Mouse (Mus musculus): ENCODE measurements around the gene Pigg. TPM values are rescaled to one million over a fixed set of nuclear protein-coding genes. Genes with fewer than 3 reads are reported as not detected.
"Not testable (repeated sequence)": the region's sequence is repeated elsewhere in the genome, so short reads cannot be mapped to it uniquely, and the experiment has no call there.

Pigg gene
- polyA plus RNA-seq, 1 experiment, result 1.8 TPM

DNA sequence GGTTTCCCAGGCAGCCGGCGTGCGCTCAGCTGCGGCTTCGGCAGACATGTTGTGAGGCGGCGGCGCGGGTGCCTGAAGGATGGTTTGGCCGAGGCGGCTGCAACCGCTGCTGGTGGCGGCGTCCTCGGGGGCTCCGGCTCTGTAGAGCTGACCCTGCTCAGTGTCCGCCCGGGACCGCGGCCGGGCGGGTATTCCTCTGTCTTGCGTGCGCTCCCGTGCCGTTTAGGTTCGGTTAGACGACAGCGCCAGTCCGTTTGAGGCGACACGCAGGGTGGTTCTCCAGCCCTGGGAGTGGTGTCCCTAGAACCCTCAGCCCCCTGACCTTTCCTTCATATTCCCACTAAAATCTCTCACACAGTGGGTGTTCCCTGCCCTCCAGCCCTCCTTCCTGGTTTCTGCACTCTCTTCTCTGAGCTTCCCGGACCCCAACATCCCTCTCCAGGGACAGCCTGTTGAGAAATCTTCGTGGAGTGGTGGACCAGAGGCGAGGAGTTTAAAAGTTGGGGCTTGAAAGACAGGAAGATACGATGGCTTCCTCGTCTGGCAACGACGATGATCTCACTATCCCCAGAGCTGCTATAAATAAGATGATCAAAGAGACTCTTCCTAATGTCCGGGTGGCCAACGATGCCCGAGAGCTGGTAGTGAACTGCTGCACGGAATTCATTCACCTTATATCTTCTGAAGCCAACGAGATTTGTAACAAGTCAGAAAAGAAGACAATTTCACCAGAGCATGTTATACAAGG is 43.2 kb upstream of the Pigg start:
- Histone ChIP-seq H3K4me3 (ENCODE audit: insufficient read depth, poor library complexity, severe bottlenecking) (peak overlapping the region; percentile 87), H3K79me2 (ENCODE audit: control insufficient read depth, insufficient read depth) (peaks cover 55% of the 10 kb centered on the region), H3K27me3 (ENCODE audit: control insufficient read depth, insufficient read depth, insufficient read length) (no peaks in the 10 kb centered on the region), H3ac (ENCODE audit: control insufficient read depth, insufficient read length, low read depth) (peak overlapping the region; percentile 67), H3K79me3 (ENCODE audit: low read depth) (peaks cover 44% of the 10 kb centered on the region), H3K36me3 (ENCODE audit: control insufficient read depth, insufficient read depth) (peaks cover 25% of the 10 kb centered on the region)
- TF ChIP-seq FOSL1 (IDR thresholded peaks at IDR 0.05; ENCODE audit: insufficient read depth, low read length, poor library complexity, severe bottlenecking) (no peak), USF1 (IDR thresholded peaks at IDR 0.05; ENCODE audit: low read depth) (no peak), MYOG (IDR thresholded peaks at IDR 0.05; ENCODE audit: control insufficient read depth, extremely low read depth, insufficient read length) (no peak), CEBPB (IDR thresholded peaks at IDR 0.05; ENCODE audit: low read depth) (no peak), CTCF (IDR thresholded peaks at IDR 0.05; ENCODE audit: control insufficient read depth, insufficient read depth, insufficient read length) (no peak), MYOD1 (IDR thresholded peaks at IDR 0.05; ENCODE audit: control insufficient read depth, insufficient read length, low read depth) (no peak), MAX (IDR thresholded peaks at IDR 0.05) (no peak)

DNA sequence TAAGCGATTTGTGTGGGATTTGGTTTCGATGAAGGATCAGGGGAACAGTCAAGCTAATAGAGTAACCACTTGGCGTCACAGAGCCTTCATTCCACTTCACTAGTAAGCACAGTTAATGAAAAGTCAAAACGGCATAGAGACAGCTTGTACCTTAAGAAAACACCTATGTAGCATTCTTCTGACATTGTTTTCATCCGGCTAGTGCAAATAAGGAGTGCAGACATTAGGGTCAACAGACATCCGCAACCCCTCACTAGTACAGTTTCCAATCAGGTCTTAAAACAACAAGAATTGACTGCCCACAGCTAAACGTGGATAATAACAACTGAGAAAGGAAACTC is 42.6 kb upstream of the Pigg start:
- Histone ChIP-seq H3K79me3 (ENCODE audit: low read depth) (peaks cover 44% of the 10 kb centered on the region), H3ac (ENCODE audit: control insufficient read depth, insufficient read length, low read depth) (peak overlapping the region; percentile 67)

DNA sequence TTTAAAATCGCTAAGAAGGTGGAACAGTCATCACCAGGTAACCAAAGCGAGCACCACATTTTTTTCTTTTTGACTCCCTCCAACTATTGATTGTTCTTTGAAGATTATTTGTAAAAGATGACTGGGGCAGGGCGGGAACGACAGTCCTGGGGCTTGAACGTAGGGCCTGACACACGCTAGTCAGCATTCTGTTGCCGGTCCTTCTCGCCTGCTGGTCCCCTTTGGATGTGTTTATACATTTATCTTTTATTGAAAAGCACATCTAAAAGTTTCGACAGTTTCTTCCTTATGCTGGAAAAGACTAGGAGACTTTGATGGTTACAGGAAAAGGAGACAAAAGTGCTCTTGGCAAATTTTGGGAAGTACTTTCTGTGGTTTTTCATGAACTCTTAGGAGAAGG is 42.0 kb upstream of the Pigg start:
- Histone ChIP-seq H3K79me2 (ENCODE audit: control insufficient read depth, insufficient read depth) (peaks cover 65% of the 10 kb centered on the region), H3K36me3 (ENCODE audit: control insufficient read depth, insufficient read depth) (peaks cover 30% of the 10 kb centered on the region), H3K27me3 (ENCODE audit: control insufficient read depth, insufficient read depth, insufficient read length) (no peaks in the 10 kb centered on the region), H3K4me3 (ENCODE audit: insufficient read depth, poor library complexity, severe bottlenecking) (peak overlapping the region; percentile 87), H3ac (ENCODE audit: control insufficient read depth, insufficient read length, low read depth) (peak overlapping the region; percentile 54), H3K79me3 (ENCODE audit: low read depth) (peaks cover 47% of the 10 kb centered on the region)
- TF ChIP-seq CEBPB (IDR thresholded peaks at IDR 0.05; ENCODE audit: low read depth), result no peak
- no peak for TF ChIP-seq MAX (IDR thresholded peaks at IDR 0.05)
- no peak for TF ChIP-seq MYOD1 (IDR thresholded peaks at IDR 0.05; ENCODE audit: control insufficient read depth, insufficient read length, low read depth)
- TF ChIP-seq MYOG (IDR thresholded peaks at IDR 0.05; ENCODE audit: control insufficient read depth, extremely low read depth, insufficient read length), result no peak
- no peak for TF ChIP-seq CTCF (IDR thresholded peaks at IDR 0.05; ENCODE audit: control insufficient read depth, insufficient read depth, insufficient read length)
- TF ChIP-seq USF1 (IDR thresholded peaks at IDR 0.05; ENCODE audit: low read depth), result no peak

More for the DNA sequence above, 42.6 kb upstream of the Pigg start:
- TF ChIP-seq CEBPB (IDR thresholded peaks at IDR 0.05; ENCODE audit: low read depth) (no peak), CTCF (IDR thresholded peaks at IDR 0.05; ENCODE audit: control insufficient read depth, insufficient read depth, insufficient read length) (no peak), MYOD1 (IDR thresholded peaks at IDR 0.05; ENCODE audit: control insufficient read depth, insufficient read length, low read depth) (no peak), USF1 (IDR thresholded peaks at IDR 0.05; ENCODE audit: low read depth) (no peak), FOSL1 (IDR thresholded peaks at IDR 0.05; ENCODE audit: insufficient read depth, low read length, poor library complexity, severe bottlenecking) (no peak), MAX (IDR thresholded peaks at IDR 0.05) (no peak), MYOG (IDR thresholded peaks at IDR 0.05; ENCODE audit: control insufficient read depth, extremely low read depth, insufficient read length) (no peak)
- peaks cover 27% of the 10 kb centered on the region for H3K36me3 ChIP-seq (ENCODE audit: control insufficient read depth, insufficient read depth)
- H3K27me3 ChIP-seq (ENCODE audit: control insufficient read depth, insufficient read depth, insufficient read length), result no peaks in the 10 kb centered on the region
- H3K4me3 ChIP-seq (ENCODE audit: insufficient read depth, poor library complexity, severe bottlenecking), result peak overlapping the region; percentile 87
- peaks cover 61% of the 10 kb centered on the region for H3K79me2 ChIP-seq (ENCODE audit: control insufficient read depth, insufficient read depth)

DNA sequence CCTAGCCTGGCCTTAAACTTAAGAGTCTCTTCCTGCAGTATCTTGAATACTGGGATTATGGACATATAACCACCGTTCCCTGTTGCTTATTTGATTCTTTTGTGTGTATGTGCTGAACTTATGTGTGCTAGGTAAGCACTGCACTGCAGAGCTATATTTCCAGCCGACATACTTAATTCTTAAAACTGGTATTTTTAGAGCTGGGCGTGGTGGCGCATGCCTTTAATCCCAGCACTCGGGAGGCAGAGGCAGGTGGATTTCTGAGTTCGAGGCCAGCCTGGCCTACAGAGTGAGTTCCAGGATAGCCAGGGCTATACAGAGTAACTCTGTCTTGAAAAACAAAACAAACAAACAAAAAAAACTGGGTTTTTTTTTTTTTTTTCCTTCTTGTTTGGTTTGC is 41.1 kb upstream of the Pigg start:
- H3K79me3 ChIP-seq (ENCODE audit: low read depth), result peaks cover 47% of the 10 kb centered on the region
- H3K36me3 ChIP-seq (ENCODE audit: control insufficient read depth, insufficient read depth), result peaks cover 39% of the 10 kb centered on the region
- H3ac ChIP-seq (ENCODE audit: control insufficient read depth, insufficient read length, low read depth); H3K4me3 ChIP-seq (ENCODE audit: insufficient read depth, poor library complexity, severe bottlenecking); H3K27me3 ChIP-seq (ENCODE audit: control insufficient read depth, insufficient read depth, insufficient read length): not testable (repeated sequence)
- H3K79me2 ChIP-seq (ENCODE audit: control insufficient read depth, insufficient read depth), result peaks cover 65% of the 10 kb centered on the region

DNA sequence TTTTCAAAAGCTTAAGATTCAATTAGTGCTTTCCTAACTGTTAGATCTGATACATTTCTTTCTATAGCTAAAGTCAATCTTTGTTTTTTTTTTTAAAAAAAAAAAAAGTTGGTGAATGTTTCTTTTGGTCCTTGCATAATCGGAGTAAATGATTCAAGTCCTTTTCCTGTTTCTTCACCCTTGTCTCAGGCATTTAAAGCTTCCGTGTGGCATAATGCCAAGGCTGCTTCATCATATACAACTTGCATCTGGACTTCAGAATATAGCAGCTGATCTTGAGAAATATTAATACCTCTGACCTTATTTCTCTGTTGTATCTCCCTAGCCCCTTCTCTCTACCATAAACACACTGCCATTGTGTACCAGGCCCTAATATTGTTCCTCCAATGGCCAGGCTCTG is 25.5 kb upstream of the Pigg start:
- Histone ChIP-seq H3K79me2 (ENCODE audit: control insufficient read depth, insufficient read depth) (no peaks in the 10 kb centered on the region), H3ac (ENCODE audit: control insufficient read depth, insufficient read length, low read depth) (no peak overlapping the region), H3K27me3 (ENCODE audit: control insufficient read depth, insufficient read depth, insufficient read length) (no peaks in the 10 kb centered on the region), H3K79me3 (ENCODE audit: low read depth) (no peaks in the 10 kb centered on the region), H3K36me3 (ENCODE audit: control insufficient read depth, insufficient read depth) (no peaks in the 10 kb centered on the region), H3K4me3 (ENCODE audit: insufficient read depth, poor library complexity, severe bottlenecking) (no peak overlapping the region)
- no peak for TF ChIP-seq MYOD1 (IDR thresholded peaks at IDR 0.05; ENCODE audit: control insufficient read depth, insufficient read length, low read depth)
- TF ChIP-seq MAX (IDR thresholded peaks at IDR 0.05), result no peak
- no peak for TF ChIP-seq CTCF (IDR thresholded peaks at IDR 0.05; ENCODE audit: control insufficient read depth, insufficient read depth, insufficient read length)
- no peak for TF ChIP-seq USF1 (IDR thresholded peaks at IDR 0.05; ENCODE audit: low read depth)
- no peak for TF ChIP-seq MYOG (IDR thresholded peaks at IDR 0.05; ENCODE audit: control insufficient read depth, extremely low read depth, insufficient read length)
- TF ChIP-seq FOSL1 (IDR thresholded peaks at IDR 0.05; ENCODE audit: insufficient read depth, low read length, poor library complexity, severe bottlenecking), result no peak
- TF ChIP-seq CEBPB (IDR thresholded peaks at IDR 0.05; ENCODE audit: low read depth), result no peak

DNA sequence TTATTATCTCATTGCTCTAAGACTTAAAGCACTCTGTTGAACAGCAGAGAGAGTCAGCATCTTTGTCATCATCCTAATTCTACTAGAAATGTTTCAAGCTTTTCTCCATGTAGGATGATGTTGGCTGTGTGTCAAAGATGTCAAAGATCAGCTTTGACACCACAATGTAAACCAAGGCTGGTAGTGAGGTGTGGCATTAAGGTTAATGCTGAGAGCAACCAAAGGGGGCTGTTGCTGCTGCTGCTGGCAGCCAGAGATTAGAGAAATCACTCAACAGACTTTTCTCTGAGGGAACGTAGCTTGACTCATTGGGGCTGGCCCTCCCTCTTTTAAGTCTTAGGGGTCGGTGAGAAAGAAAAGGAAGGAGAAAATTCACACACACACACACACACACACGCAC is 10.8 kb upstream of the Pigg start:
- no peak for TF ChIP-seq FOSL1 (IDR thresholded peaks at IDR 0.05; ENCODE audit: insufficient read depth, low read length, poor library complexity, severe bottlenecking)
- TF ChIP-seq USF1 (IDR thresholded peaks at IDR 0.05; ENCODE audit: low read depth), result no peak
- TF ChIP-seq MYOD1 (IDR thresholded peaks at IDR 0.05; ENCODE audit: control insufficient read depth, insufficient read length, low read depth), result no peak
- no peak for TF ChIP-seq MAX (IDR thresholded peaks at IDR 0.05)
- TF ChIP-seq CTCF (IDR thresholded peaks at IDR 0.05; ENCODE audit: control insufficient read depth, insufficient read depth, insufficient read length), result no peak
- TF ChIP-seq MYOG (IDR thresholded peaks at IDR 0.05; ENCODE audit: control insufficient read depth, extremely low read depth, insufficient read length), result no peak
- TF ChIP-seq CEBPB (IDR thresholded peaks at IDR 0.05; ENCODE audit: low read depth), result no peak
- Histone ChIP-seq H3K27me3 (ENCODE audit: control insufficient read depth, insufficient read depth, insufficient read length) (no peaks in the 10 kb centered on the region), H3K79me2 (ENCODE audit: control insufficient read depth, insufficient read depth) (no peaks in the 10 kb centered on the region)

More for the DNA sequence above, 10.8 kb upstream of the Pigg start:
- H3K79me3 ChIP-seq (ENCODE audit: low read depth), result no peaks in the 10 kb centered on the region
- H3ac ChIP-seq (ENCODE audit: control insufficient read depth, insufficient read length, low read depth), result no peak overlapping the region
- H3K4me3 ChIP-seq (ENCODE audit: insufficient read depth, poor library complexity, severe bottlenecking), result no peak overlapping the region
- H3K36me3 ChIP-seq (ENCODE audit: control insufficient read depth, insufficient read depth), result no peaks in the 10 kb centered on the region

Data from C2C12 (cell line).